Mouse (Mus musculus) CH12.LX (cell line): ENCODE measurements around the gene Nr2c2ap. TPM values are rescaled to one million over a fixed set of nuclear protein-coding genes. Genes with fewer than 3 reads are reported as not detected.
A peak's percentile ranks its signal among the peaks of the same experiment; 100 is the strongest.

Experiments used
- DNase-seq: peaks from one replicate; pipeline ENCODE4 v3.0.0-alpha.2; 2013; ENCODE audit errors: extremely low read depth
- H3K27ac ChIP-seq: 2 replicates; pipeline ENCODE4 v1.5.1; 2012; ENCODE audit warnings: low read depth, mild to moderate bottlenecking, control low read depth, moderate library complexity; ENCODE audit not compliant: insufficient read depth
- H3K27me3 ChIP-seq: replicated peaks from 2 replicates; pipeline ENCODE3; 2012; ENCODE audit warnings: inconsistent platforms
- H3K36me3 ChIP-seq, 2 experiments: replicated peaks in 1 of 2; 2 replicates each; pipeline versions ENCODE3 to v1.6.1; 2012; ENCODE audit warnings: inconsistent platforms in 1 of 2, low read length in 1 of 2, mild to moderate bottlenecking in 1 of 2, mixed read lengths in 1 of 2, moderate library complexity in 1 of 2; ENCODE audit not compliant: control insufficient read depth in 1 of 2, insufficient read depth in 1 of 2
- H3K4me1 ChIP-seq, 2 experiments: 2 replicates each; pipeline ENCODE4 v1.6.1; 2012; ENCODE audit warnings: inconsistent platforms in 1 of 2, moderate library complexity in 1 of 2; ENCODE audit not compliant: insufficient read depth in 2 of 2, control insufficient read depth in 1 of 2
- H3K4me2 ChIP-seq: 2 replicates; pipeline ENCODE4 v1.6.1; 2012; ENCODE audit warnings: low read depth, mild to moderate bottlenecking, control low read depth; ENCODE audit not compliant: poor library complexity, insufficient read depth, severe bottlenecking
- H3K4me3 ChIP-seq, 3 experiments: fragments of 150-350 bp in 1 of 3; sonication (generic) in 1 of 3; replicated peaks in 1 of 3; 2 replicates each; pipeline versions ENCODE3 to v1.5.1; 2011 to 2012; ENCODE audit warnings: low read depth in 2 of 3, low read length in 2 of 3, mild to moderate bottlenecking in 2 of 3, moderate library complexity in 2 of 3, control low read depth in 1 of 3, improper control_type of control experiment in 1 of 3, inconsistent platforms in 1 of 3, mixed read lengths in 1 of 3; ENCODE audit not compliant: poor library complexity in 1 of 3
- H3K79me2 ChIP-seq: replicated peaks from 2 replicates; pipeline ENCODE4 v1.6.1; 2012; ENCODE audit warnings: mild to moderate bottlenecking, moderate library complexity; ENCODE audit not compliant: control insufficient read depth, poor library complexity, insufficient read depth, severe bottlenecking; ENCODE audit errors: extremely low read depth
- H3K9ac ChIP-seq: 2 replicates; pipeline ENCODE4 v1.6.1; 2012; ENCODE audit warnings: low read depth, mild to moderate bottlenecking, control low read depth, moderate library complexity; ENCODE audit not compliant: insufficient read depth
- H3K9me3 ChIP-seq: replicated peaks from 2 replicates; pipeline ENCODE3; 2012; ENCODE audit warnings: low read length, inconsistent platforms, mixed read lengths
- BHLHE40 ChIP-seq: IDR thresholded peaks from 2 replicates; pipeline ENCODE4 v1.6.1; 2011; ENCODE audit warnings: mild to moderate bottlenecking, low read depth, low read length, improper control_type of control experiment
- CHD1 ChIP-seq: IDR thresholded peaks from 2 replicates; pipeline ENCODE4 v1.6.1; 2012; ENCODE audit warnings: low read depth, low read length, improper control_type of control experiment, inconsistent platforms
- CHD2 ChIP-seq: IDR thresholded peaks from 2 replicates; pipeline ENCODE4 v1.6.1; 2011; ENCODE audit warnings: low read length, improper control_type of control experiment
- CTCF ChIP-seq, 2 experiments: IDR thresholded peaks in 1 of 2; conservative IDR thresholded peaks in 1 of 2; 2 replicates each; pipeline ENCODE4 v1.5.1; 2011 to 2012; ENCODE audit warnings: low read depth in 2 of 2, low read length in 2 of 2, improper control_type of control experiment in 1 of 2, inconsistent platforms in 1 of 2, mild to moderate bottlenecking in 1 of 2, moderate library complexity in 1 of 2
- ELF1 ChIP-seq: IDR thresholded peaks from 2 replicates; pipeline ENCODE4 v1.6.1; 2014; ENCODE audit warnings: low read depth, mild to moderate bottlenecking, inconsistent platforms, low read length, improper control_type of control experiment
- EP300 ChIP-seq: IDR thresholded peaks from 2 replicates; pipeline ENCODE4 v1.6.1; 2011; ENCODE audit warnings: low read length, improper control_type of control experiment
- ETS1 ChIP-seq: conservative IDR thresholded peaks from 2 replicates; pipeline ENCODE4 v1.6.1; 2012; ENCODE audit warnings: low read depth, mild to moderate bottlenecking, inconsistent platforms, low read length, improper control_type of control experiment, moderate library complexity
- GABPA ChIP-seq: IDR thresholded peaks from 2 replicates; pipeline ENCODE4 v1.6.1; 2012; ENCODE audit warnings: low read depth, low read length, improper control_type of control experiment, inconsistent platforms; ENCODE audit not compliant: insufficient replicate concordance
- HCFC1 ChIP-seq: IDR thresholded peaks from 2 replicates; pipeline ENCODE4 v1.6.1; 2012; ENCODE audit warnings: low read depth, mild to moderate bottlenecking, inconsistent platforms, low read length, improper control_type of control experiment
- IRF4 ChIP-seq: IDR thresholded peaks from 2 replicates; pipeline ENCODE4 v1.6.1; 2014; ENCODE audit warnings: low read depth, mild to moderate bottlenecking, inconsistent platforms, low read length, improper control_type of control experiment
- JUND ChIP-seq: conservative IDR thresholded peaks from 2 replicates; pipeline ENCODE4 v1.6.1; 2011; ENCODE audit warnings: low read depth, low read length, improper control_type of control experiment
- KAT2A ChIP-seq: IDR thresholded peaks from 2 replicates; pipeline ENCODE4 v1.6.1; 2012; ENCODE audit warnings: low read length, improper control_type of control experiment, inconsistent platforms; ENCODE audit not compliant: insufficient replicate concordance
- MAFK ChIP-seq: IDR thresholded peaks from 2 replicates; pipeline ENCODE4 v1.6.1; 2011; ENCODE audit warnings: low read length, improper control_type of control experiment; ENCODE audit not compliant: insufficient replicate concordance
- MAX ChIP-seq: IDR thresholded peaks from 2 replicates; pipeline ENCODE4 v1.6.1; 2011; ENCODE audit warnings: low read length, improper control_type of control experiment
- MAZ ChIP-seq: IDR thresholded peaks from 2 replicates; pipeline ENCODE4 v1.6.1; 2012; ENCODE audit warnings: low read depth, mild to moderate bottlenecking, inconsistent platforms, low read length, improper control_type of control experiment, moderate library complexity
- MEF2A ChIP-seq: IDR thresholded peaks from 2 replicates; pipeline ENCODE4 v1.6.1; 2014; ENCODE audit warnings: low read depth, mild to moderate bottlenecking, inconsistent platforms, low read length, improper control_type of control experiment, borderline replicate concordance
- MXI1 ChIP-seq: IDR thresholded peaks from 2 replicates; pipeline ENCODE4 v1.6.1; 2011; ENCODE audit warnings: mild to moderate bottlenecking, low read depth, low read length, improper control_type of control experiment
- MYC ChIP-seq: IDR thresholded peaks from 2 replicates; pipeline ENCODE4 v1.6.1; 2011; ENCODE audit warnings: low read depth, mild to moderate bottlenecking, improper control_type of control experiment, low read length
- NRF1 ChIP-seq: IDR thresholded peaks from 2 replicates; pipeline ENCODE4 v1.6.1; 2014; ENCODE audit warnings: low read depth, mild to moderate bottlenecking, inconsistent platforms, low read length, improper control_type of control experiment, moderate library complexity
- PAX5 ChIP-seq: IDR thresholded peaks from 2 replicates; pipeline ENCODE4 v1.6.1; 2012; ENCODE audit warnings: low read length, inconsistent platforms, mixed read lengths
- POLR2A ChIP-seq: IDR thresholded peaks from 2 replicates; pipeline ENCODE4 v1.6.1; 2011; ENCODE audit warnings: low read depth, mild to moderate bottlenecking, improper control_type of control experiment, low read length
- RAD21 ChIP-seq: IDR thresholded peaks from 2 replicates; pipeline ENCODE4 v1.6.1; 2011; ENCODE audit warnings: low read depth, mild to moderate bottlenecking, low read length, improper control_type of control experiment, moderate library complexity
- RCOR1 ChIP-seq: conservative IDR thresholded peaks from 2 replicates; pipeline ENCODE4 v1.6.1; 2012; ENCODE audit warnings: low read depth, mild to moderate bottlenecking, inconsistent platforms, low read length, improper control_type of control experiment
- SIN3A ChIP-seq: IDR thresholded peaks from 2 replicates; pipeline ENCODE4 v1.6.1; 2012; ENCODE audit warnings: low read length, improper control_type of control experiment, inconsistent platforms
- SMC3 ChIP-seq: IDR thresholded peaks from 2 replicates; pipeline ENCODE4 v1.6.1; 2011; ENCODE audit warnings: low read depth, low read length, improper control_type of control experiment
- TCF12 ChIP-seq: IDR thresholded peaks from 2 replicates; pipeline ENCODE4 v1.6.1; 2014; ENCODE audit warnings: low read depth, mild to moderate bottlenecking, inconsistent platforms, low read length, improper control_type of control experiment
- ZMIZ1 ChIP-seq: IDR thresholded peaks from 2 replicates; pipeline ENCODE4 v1.6.1; 2012; ENCODE audit warnings: low read depth, mild to moderate bottlenecking, inconsistent platforms, low read length, improper control_type of control experiment
- ZNF384 ChIP-seq: IDR thresholded peaks from 2 replicates; pipeline ENCODE4 v1.6.1; 2012; ENCODE audit warnings: low read depth, low read length, improper control_type of control experiment, inconsistent platforms
- dilution Hi-C: fragments of 300-500 bp; cut with MboI; formaldehyde crosslinking; loops from 2 replicates; pipeline ENCODE4 v1.14.3; 2020; ENCODE audit warnings: low sequenced_read_pairs; ENCODE audit not compliant: extremely low pct_unique_long_range_greater_than_20kb, extremely low pct_ligation_motif_present
- in situ Hi-C: fragments of 300-500 bp; cut with MboI; formaldehyde crosslinking; loops from 3 replicates; pipeline ENCODE4 v1.14.3; 2019; ENCODE audit warnings: low sequenced_read_pairs, low pct_ligation_motif_present, low pct_unique_long_range_greater_than_20kb, mixed read lengths
- polyA plus RNA-seq: library from polyadenylated mRNA; unstranded; fragments of >175 nt; gene quantifications from 2 replicates; pipeline ENCODE4 v1.2.1, GENCODE M21; 2012; ENCODE audit warnings: low read depth; ENCODE audit not compliant: insufficient read length
- total RNA-seq, 2 experiments: library from RNA; depleted of rRNA; stranded (reverse); fragments of 300-350 nt in 1 of 2; fragments of >200 nt in 1 of 2; gene quantifications; 2 replicates each; pipeline ENCODE4 v1.2.3; 2012 to 2014

The Nr2c2ap gene
- total and polyA plus RNA-seq, 3 experiments = 16.4 to 61.3 (median 22.7) TPM

- peaks cover 53 to 70% of the 10 kb centered on the region in 2 experiments for H3K4me1 ChIP-seq
- in situ Hi-C loops = no loop called here
- peaks cover 26% of the 10 kb centered on the region for H3K79me2 ChIP-seq
- H3K27ac ChIP-seq = peak overlapping the region; percentile 75
- peak overlapping the region; percentile 58 for H3K9ac ChIP-seq
- H3K27me3 ChIP-seq = no peaks in the 10 kb centered on the region
- H3K36me3 ChIP-seq = peaks cover 11 to 27% of the 10 kb centered on the region in 2 experiments
- H3K4me2 ChIP-seq = peak overlapping the region; percentile 25
- dilution Hi-C loops = no loop called here
- H3K9me3 ChIP-seq = peaks cover 5% of the 10 kb centered on the region
- peak overlapping the region in 1 of 3 experiments; percentile 21 for H3K4me3 ChIP-seq
- TF ChIP-seq ELF1 (peak; percentile 59), MEF2A (peak; percentile 66; the same call in 1 of the 2 replicates), MAZ (peak; percentile 89), CTCF (conservative IDR thresholded peaks at IDR 0.05 in 1 of 2, IDR thresholded peaks at IDR 0.05 in 1 of 2; ENCODE audit: low read depth in 2 of 2, low read length in 2 of 2) (no peak), TCF12 (peak; percentile 96), HCFC1 (peak; percentile 45; the same call in 1 of the 2 replicates), EP300 (peak; percentile 50; the same call in 1 of the 2 replicates), IRF4 (peak; percentile 77), NRF1 (0 out of 2 replicates have a peak, but pooled peaks have one; percentile 33), MYC (no peak), SMC3 (no peak), CHD2 (peak; percentile 82), GABPA (no peak), MAX (0 out of 2 replicates have a peak, but pooled peaks have one; percentile 8), BHLHE40 (peak; percentile 63), CHD1 (no peak), ETS1 (peak; percentile 67)
- DNase-seq = peak; percentile 71
Measured at GRCm38 (mm10) chr8:70150158-70150557, 19.0 kb downstream of the Nr2c2ap start.

GRCm38 (mm10) chr8:70152537-70153257 lies 21.6 kb downstream of the Nr2c2ap start:
- dilution Hi-C loops (no loop called here), in situ Hi-C loops (no loop called here)
- Histone ChIP-seq H3K9me3 (peaks cover 5% of the 10 kb centered on the region), H3K79me2 (peaks cover 51% of the 10 kb centered on the region), H3K4me3 (peak overlapping the region; percentile 66 to 90 (median 68)), H3K4me2 (peak overlapping the region; percentile 64), H3K4me1 (peaks cover 41 to 59% of the 10 kb centered on the region in 2 experiments), H3K36me3 (peaks cover 25 to 31% of the 10 kb centered on the region in 2 experiments), H3K27ac (peak overlapping the region; percentile 76), H3K27me3 (no peaks in the 10 kb centered on the region), H3K9ac (peak overlapping the region; percentile 92)
- peak; percentile 96 for DNase-seq
- TF ChIP-seq JUND (no peak), KAT2A (0 out of 2 replicates have a peak, but pooled peaks have one; percentile 30), MEF2A (peak; percentile 60; the same call in 1 of the 2 replicates), IRF4 (peak; percentile 72), EP300 (no peak), ZMIZ1 (peak; percentile 99), PAX5 (no peak), MAFK (no peak), RAD21 (no peak), POLR2A (peak; percentile 99), ZNF384 (no peak), TCF12 (peak; percentile 98), HCFC1 (peak; percentile 28; the same call in 1 of the 2 replicates), GABPA (no peak), MXI1 (peak; percentile 80), NRF1 (peak; percentile 74), SIN3A (peak; percentile 63), MAZ (peak; percentile 49; the same call in 1 of the 2 replicates), ETS1 (peak; percentile 46; the same call in 1 of the 2 replicates), ELF1 (0 out of 2 replicates have a peak, but pooled peaks have one; percentile 45), CHD1 (0 out of 2 replicates have a peak, but pooled peaks have one; percentile 51), CTCF (conservative IDR thresholded peaks at IDR 0.05 in 1 of 2, IDR thresholded peaks at IDR 0.05 in 1 of 2; ENCODE audit: low read depth in 2 of 2, low read length in 2 of 2) (no peak), RCOR1 (no peak)
